ENCODE assay signal across 8 mouse cellular contexts in genomic region chr6:135065236-135065957, GRCm38 (mm10). TPM values are rescaled to one million over a fixed set of nuclear protein-coding genes. Genes with fewer than 3 reads are reported as not detected.
DNase-seq lines count a peak whose midpoint lies in the region; ATAC-seq and TF ChIP-seq lines count a peak whose summit lies in the region.

Gene Gprc5a (plus strand): TSS chr6:135065651.

- H3K27me3 ChIP-seq in intestine, postnatal 0 days (replicated peaks; ENCODE audit: control insufficient read depth, insufficient read depth, low read length), result no peaks in the 10 kb centered on the region
- H3K27me3 ChIP-seq in lung, embryonic 14.5 days (ENCODE audit: insufficient read depth, low read length), result no peaks in the 10 kb centered on the region
- peaks cover 14% of the 10 kb centered on the region; the same call in 1 of the 2 replicates for H3K27me3 ChIP-seq in neural tube, embryonic 15.5 days (replicated peaks)

- peak within 1 kb of the TSS; percentile 78 for H3K4me2 ChIP-seq in intestine, postnatal 0 days (replicated peaks; ENCODE audit: low read depth)
- H3K4me2 ChIP-seq in lung, embryonic 14.5 days, result peak within 1 kb of the TSS; percentile 88
- H3K4me2 ChIP-seq in neural tube, embryonic 15.5 days, result peak within 1 kb of the TSS; percentile 90

- peak within 1 kb of the TSS; percentile 46 for H3K27ac ChIP-seq in intestine, postnatal 0 days (ENCODE audit: low read depth, low read length)
- H3K27ac ChIP-seq in lung, embryonic 14.5 days (ENCODE audit: low read depth), result peak within 1 kb of the TSS; percentile 88
- H3K27ac ChIP-seq in neural tube, embryonic 15.5 days (replicated peaks), result no peak within 1 kb of the TSS

- DNase-seq in right cerebral cortex, adult 18-20 months, result peak; percentile 13
- no peak for DNase-seq in right cerebral cortex, postnatal 36 days (ENCODE audit: low spot score in 2 of 2)
- DNase-seq in c-Kit-positive CD71-positive TER-119-positive erythroid progenitor cells, embryonic 14.5 days (ENCODE audit: low spot score), result peak; percentile 57
- DNase-seq in lung, embryonic 14.5 days, result peak; percentile 83
- no peak for DNase-seq in frontal cortex, postnatal 25 days (ENCODE audit: low spot score in 2 of 2)

- TF ChIP-seq CTCF in intestine, postnatal 0 days (IDR thresholded peaks at IDR 0.05; ENCODE audit: low read depth), result no peak
- TF ChIP-seq CTCF in lung, embryonic 14.5 days (IDR thresholded peaks at IDR 0.05; ENCODE audit: low read depth), result no peak

- H3K9ac ChIP-seq in intestine, postnatal 0 days (ENCODE audit: low read depth, low read length), result 0 out of 2 replicates have a peak within 1 kb of the TSS, but pooled peaks have one; percentile 12
- H3K9ac ChIP-seq in lung, embryonic 14.5 days, result peak within 1 kb of the TSS; percentile 70
- peak within 1 kb of the TSS; percentile 24; the same call in 1 of the 2 replicates for H3K9ac ChIP-seq in neural tube, embryonic 15.5 days (replicated peaks)

- H3K4me1 ChIP-seq in intestine, postnatal 0 days (replicated peaks; ENCODE audit: control insufficient read depth, insufficient read depth, low read length), result no peaks in the 10 kb centered on the region; the same call in 1 of the 2 replicates
- H3K4me1 ChIP-seq in lung, embryonic 14.5 days (ENCODE audit: insufficient read depth), result peaks cover 4% of the 10 kb centered on the region; the same call in 1 of the 2 replicates
- H3K4me1 ChIP-seq in neural tube, embryonic 15.5 days, result peaks cover 7% of the 10 kb centered on the region; the same call in 1 of the 2 replicates

- under 1% methylated on average over 43 of the region's 44 CpGs for WGBS in intestine, postnatal 0 days
- WGBS in lung, embryonic 14.5 days, result under 1% methylated on average over 44 of the region's 44 CpGs
- WGBS in neural tube, embryonic 15.5 days, result under 1% methylated on average over 44 of the region's 44 CpGs

- peak within 1 kb of the TSS; percentile 46 for H3K4me3 ChIP-seq in intestine, postnatal 0 days (ENCODE audit: low read depth, low read length)
- peak within 1 kb of the TSS; percentile 53 for H3K4me3 ChIP-seq in lung, embryonic 14.5 days (ENCODE audit: low read depth, low read length)
- H3K4me3 ChIP-seq in neural tube, embryonic 15.5 days (replicated peaks), result peak within 1 kb of the TSS; percentile 43

- no peaks in the 10 kb centered on the region for H3K36me3 ChIP-seq in intestine, postnatal 0 days (ENCODE audit: control insufficient read depth, insufficient read depth)
- H3K36me3 ChIP-seq in lung, embryonic 14.5 days (ENCODE audit: insufficient read depth), result no peaks in the 10 kb centered on the region
- no peaks in the 10 kb centered on the region for H3K36me3 ChIP-seq in neural tube, embryonic 15.5 days

- no peaks in the 10 kb centered on the region for H3K9me3 ChIP-seq in intestine, postnatal 0 days (ENCODE audit: control insufficient read depth)
- H3K9me3 ChIP-seq in lung, embryonic 14.5 days (ENCODE audit: low read depth, low read length), result no peaks in the 10 kb centered on the region
- H3K9me3 ChIP-seq in neural tube, embryonic 15.5 days (replicated peaks), result no peaks in the 10 kb centered on the region

- peak; percentile 94 for ATAC-seq in granulocyte monocyte progenitor cell, adult 5-6 weeks (replicated peaks; ENCODE audit: poor library complexity, severe bottlenecking)
- ATAC-seq in intestine, postnatal 0 days, result peak; percentile 88
- peak; percentile 79 for ATAC-seq in lung, embryonic 14.5 days (ENCODE audit: insufficient read depth)
- ATAC-seq in neural tube, embryonic 15.5 days (ENCODE audit: low FRiP score), result peak; percentile 47

RNA-seq across cellular contexts. Expression of gene Gprc5a, which starts in this region (rescaled TPM):
- not detected in 2 replicates for total RNA-seq in granulocyte monocyte progenitor cell, adult 5-6 weeks (2014; fragmentation: Nextera tagmentation)
- not detected in 2 replicates for total RNA-seq in granulocyte monocyte progenitor cell, adult 5-6 weeks (2017)
- polyA plus RNA-seq in intestine, postnatal 0 days (2015; fragmentation: Nextera tagmentation; extraction: Ambion mirVana), result 3.3 and 4.2 TPM in 2 replicates
- 42.5 and 48.7 TPM in 2 replicates for polyA plus RNA-seq in lung, embryonic 14.5 days (2014; fragmentation: Nextera tagmentation; extraction: Ambion mirVana)
- polyA plus RNA-seq in neural tube, embryonic 15.5 days (2015; fragmentation: Nextera tagmentation; extraction: Ambion mirVana), result 0.40 and 3.3 TPM in 2 replicates

Comparison
In these comparisons a context has a peak if more than half of its experiments do, and no peak if none do; other contexts are left out.
1. DNase-seq: peak in right cerebral cortex, adult 18-20 months (single experiment), c-Kit-positive CD71-positive TER-119-positive erythroid progenitor cells, embryonic 14.5 days (single experiment) and lung, embryonic 14.5 days (single experiment); none in right cerebral cortex, postnatal 36 days (0 of 2) and frontal cortex, postnatal 25 days (0 of 2).
2. Peak in ATAC-seq in granulocyte monocyte progenitor cell, adult 5-6 weeks; RNA of the gene not detected or under 1 TPM.
3. H3K9ac ChIP-seq: peak in every context shown above with its lines; median percentile 70 in lung, embryonic 14.5 days; 24 in neural tube, embryonic 15.5 days; 12 in intestine, postnatal 0 days.
4. Peak in every context shown above with its lines, with median percentiles within 50 percentile points of each other: ATAC-seq, H3K4me2 ChIP-seq and H3K4me3 ChIP-seq.